Mouse (Mus musculus) c-Kit-negative CD71-positive TER-119-positive erythroid progenitor cells, embryonic 14.5 days (primary cell): Measurements from ENCODE around the gene Lrrc20.

Source experiments
- DNase-seq: peaks from one replicate; pipeline ENCODE4 v3.0.0-alpha.2; 2013; ENCODE audit warnings: low read depth, low spot score

Gene Lrrc20

DNA sequence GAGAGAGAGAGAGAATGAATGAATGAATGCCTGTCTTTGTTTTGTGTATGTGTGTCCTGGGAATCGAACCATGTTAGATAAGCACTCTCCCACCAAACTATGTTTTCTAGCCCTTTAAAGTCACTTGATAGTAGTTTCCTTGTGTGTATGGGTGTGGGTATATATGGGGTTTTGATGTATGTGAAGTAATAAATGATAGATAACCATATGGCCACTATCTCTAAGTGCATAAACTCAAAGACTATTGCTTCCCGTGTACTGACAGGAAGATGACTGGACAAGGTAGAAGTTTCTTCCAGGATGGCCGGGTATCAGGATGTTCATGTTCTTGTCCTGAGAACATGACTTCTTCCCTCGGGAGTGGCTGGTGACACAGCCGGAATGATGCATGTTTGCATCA is 41.3 kb downstream of the Lrrc20 start:
- DNase-seq: no peak

DNA sequence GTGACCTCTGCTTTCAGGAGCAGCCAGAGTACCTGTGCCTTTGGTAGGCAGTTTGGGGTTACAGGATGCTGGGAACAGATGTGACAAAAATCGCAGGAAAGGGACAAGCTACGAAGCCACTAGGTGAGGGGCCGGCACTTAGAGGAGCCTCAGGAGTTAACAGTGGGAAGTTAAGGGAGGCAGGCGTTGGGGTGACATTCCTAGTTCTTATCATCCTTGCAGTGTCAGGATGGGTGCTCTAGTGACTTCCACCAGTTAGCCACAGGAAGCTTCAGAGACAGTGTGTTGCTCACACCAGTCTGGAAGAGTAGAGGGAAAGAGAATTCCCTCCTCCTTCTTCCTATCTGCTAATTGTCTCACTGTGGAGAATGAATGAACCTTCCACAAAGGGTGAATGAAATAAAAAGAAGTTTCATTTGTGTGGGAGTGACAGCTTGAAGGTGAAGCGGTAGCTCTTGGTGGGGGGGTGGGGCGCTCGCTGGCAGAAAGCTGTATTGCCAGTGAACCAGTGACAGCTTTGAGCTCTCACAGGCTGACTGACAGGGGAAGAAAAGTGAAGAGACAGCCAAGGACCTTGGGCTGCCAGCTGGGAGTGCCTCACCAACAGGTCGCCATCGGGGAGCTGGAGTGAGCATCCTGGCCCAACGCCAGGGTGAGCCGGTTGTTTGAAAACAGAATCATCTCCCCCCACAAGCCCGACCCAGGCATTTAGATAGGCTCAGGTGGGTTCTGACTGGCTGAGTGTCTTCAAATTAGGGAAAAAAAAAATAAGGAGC is 41.9 kb downstream of the Lrrc20 start:
- no peak for DNase-seq

DNA sequence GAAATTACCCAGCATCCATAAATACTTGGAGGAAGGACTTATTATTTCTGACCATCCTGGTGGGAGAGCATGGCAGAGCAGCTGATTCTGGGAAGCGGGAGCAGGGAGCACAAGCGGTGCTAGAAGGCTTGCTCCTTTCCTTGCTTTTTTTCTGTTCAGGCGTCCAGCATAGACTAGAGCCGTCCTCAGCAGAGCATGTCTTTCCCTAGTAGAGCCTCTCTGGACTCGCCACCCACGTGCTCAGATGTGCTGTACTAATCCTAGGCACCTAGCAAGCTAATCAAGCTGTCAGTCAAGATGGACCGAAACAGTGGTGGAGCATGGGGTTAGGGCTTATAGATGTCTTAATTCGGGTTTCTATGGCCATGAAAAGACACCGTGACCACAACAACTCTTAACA is 42.7 kb downstream of the Lrrc20 start:
- no peak for DNase-seq

DNA sequence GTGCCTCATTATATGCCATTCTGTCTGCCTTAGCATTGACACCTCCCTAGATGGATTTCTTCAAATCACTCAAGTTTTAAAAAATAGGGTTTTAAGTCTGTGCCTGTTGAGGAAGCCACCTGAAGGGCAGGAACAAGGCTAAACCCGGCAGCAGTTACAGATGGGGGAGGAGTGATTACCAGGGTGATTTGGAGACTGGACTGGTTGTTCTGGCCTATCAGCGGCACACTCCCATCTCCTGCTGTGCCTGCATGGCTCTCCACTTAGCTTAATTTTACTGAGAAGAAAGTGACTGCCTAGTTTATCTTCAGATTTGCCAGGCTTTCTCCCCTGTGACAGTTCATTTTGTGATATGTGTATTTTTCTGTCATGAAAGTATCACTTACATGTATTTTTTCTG is 43.9 kb downstream of the Lrrc20 start:
- DNase-seq: no peak

DNA sequence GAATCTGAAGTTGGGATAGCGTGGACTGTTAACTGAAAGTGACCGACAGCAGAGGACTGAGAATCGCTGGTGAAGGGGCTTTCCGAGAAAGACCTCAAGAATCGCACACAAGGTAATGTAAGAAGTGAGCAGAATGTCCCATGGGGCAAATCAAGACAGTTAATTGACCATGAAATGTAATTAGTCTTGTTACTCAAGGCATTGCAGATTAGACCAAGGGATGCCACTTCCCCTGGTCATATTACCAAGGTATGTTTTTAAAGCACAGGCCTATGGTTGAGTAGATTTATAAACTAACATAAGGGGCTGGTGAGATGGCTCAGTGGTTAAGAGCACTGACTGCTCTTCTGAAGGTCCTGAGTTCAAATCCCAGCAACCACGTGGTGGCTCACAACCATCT is 45.1 kb downstream of the Lrrc20 start:
- no peak for DNase-seq

DNA sequence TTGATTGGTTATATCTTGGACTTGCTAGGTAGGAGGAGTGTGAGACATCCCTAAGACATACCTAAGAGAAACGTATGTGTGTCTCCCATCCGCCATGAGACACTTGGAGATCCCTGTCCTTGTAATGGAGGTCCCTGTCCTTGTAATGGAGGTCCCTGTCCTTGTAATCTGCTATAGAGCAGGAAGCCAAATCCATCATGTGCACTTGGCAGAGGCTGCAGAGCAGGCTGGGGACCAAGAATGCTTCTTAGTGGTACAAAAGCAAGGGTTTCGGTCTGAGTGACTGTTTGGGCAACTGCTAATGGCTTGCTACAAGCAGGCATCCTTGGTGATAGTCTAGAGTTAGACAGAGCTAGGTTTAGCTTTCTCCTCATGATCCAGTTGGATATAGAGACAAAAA is 55.3 kb downstream of the Lrrc20 start:
- no peak for DNase-seq

DNA sequence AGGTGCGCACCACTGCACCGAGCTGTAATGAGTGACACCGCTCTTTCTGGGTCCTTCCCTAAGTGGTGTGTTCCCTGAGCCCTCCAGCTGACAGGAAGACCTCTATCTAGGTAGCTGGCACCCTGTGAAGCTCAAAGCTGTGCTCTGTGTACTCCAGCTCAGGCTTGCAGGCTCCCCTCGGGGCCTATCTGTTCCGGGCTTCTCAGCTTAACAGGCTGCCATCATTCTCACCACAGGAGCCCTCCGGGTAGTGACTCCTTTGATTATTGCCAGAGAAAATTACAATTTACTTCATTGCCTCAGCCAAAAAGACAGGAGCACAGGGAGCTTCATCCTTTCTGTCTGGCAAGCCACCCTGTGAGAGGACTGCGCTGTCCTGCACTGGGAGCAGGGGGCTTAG is 57.7 kb downstream of the Lrrc20 start:
- no peak for DNase-seq

DNA sequence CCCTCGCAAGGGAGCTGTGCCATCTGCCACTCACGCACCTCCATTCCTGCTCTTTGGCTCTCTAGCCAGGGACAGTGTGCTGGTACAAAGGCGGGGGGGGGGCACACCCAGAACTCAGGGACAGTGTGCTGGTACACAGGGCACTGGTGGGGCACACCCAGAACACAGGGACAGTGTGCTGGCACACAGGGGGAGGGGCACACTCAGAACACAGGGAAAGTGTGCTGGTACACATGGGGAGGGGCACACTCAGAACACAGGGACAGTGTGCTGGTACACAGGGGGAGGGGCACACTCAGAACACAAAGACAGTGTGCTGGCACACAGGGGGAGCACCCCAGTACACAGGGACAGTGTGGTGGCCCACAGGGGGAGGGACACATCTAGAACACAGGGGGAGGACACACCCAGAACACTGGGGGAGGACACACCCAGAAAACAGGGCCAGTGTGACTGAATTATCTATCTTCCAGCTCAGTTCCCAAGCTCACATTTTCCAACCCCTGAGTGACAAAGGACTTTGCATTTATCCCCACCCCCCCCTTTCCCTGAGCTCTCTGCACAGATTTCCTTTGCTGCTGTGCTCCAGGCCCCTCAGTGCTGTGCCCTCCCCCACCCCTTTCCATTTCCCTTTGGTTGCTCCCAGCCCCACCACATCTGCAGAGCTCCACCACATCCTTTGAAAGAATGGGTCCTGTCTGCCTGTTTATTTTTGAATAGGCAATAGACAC is 58.9 kb downstream of the Lrrc20 start:
- DNase-seq: no peak

DNA sequence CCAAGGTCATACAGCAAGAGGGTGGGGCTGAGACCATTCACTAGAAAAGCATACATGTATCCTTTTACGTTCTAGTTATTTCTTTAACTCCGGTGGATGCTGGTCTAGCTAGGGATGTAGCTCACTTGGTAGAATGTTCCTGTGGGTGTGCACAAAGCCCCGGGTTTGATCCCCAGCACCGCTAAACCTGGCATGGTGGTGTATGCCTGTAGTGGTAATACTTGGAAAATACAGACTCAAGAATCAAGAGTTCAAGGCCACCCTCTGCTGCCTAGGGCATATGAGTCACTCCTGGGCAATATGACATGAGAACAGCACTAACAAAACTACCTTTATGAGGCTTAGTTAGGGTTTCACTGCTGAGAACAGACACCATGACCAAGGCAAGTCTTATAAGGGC is 59.8 kb downstream of the Lrrc20 start:
- no peak for DNase-seq

DNA sequence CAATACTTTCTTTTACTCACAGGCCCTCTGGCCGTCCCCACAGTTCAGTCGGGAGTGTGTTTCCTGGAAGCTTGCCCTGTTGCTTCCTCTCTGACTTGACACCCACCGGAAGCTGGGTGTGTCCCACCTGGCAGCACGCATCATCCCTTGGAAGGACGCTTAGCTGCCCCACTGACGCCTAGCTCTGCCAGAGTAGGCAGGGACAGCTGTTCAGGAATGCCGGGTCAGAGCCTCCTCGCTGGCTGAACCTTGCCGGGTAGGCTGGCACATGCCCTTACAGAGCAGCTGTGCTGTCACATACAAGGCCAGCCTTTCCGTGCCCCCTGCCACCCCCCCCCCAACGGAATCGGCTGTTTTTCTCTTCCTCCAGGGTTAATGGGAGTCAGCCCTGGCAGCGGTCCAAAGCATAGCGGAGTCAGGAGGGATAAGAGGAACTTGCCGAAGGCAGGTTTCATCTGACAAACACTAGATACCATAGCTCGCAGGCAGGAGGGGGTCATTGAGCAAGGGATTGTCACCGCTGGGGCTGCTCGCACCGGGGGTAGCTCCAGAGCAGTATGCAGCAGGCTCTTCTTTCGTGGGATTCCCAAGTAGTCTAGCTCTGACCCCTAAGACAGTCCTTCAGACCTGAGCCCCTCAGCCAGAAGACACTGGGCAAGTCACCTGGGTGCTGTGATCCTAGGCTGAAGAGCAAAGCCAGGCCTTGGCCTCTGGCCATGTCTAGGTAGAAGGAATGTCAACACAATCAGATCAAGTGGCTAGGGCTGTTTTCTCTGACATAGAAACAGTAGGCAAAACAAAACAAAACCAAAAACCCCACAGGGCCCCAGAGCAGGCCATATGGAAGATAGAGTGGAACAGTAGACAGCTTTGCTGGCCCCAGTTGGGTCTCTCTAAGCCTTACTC is 60.8 kb downstream of the Lrrc20 start:
- DNase-seq: no peak

DNA sequence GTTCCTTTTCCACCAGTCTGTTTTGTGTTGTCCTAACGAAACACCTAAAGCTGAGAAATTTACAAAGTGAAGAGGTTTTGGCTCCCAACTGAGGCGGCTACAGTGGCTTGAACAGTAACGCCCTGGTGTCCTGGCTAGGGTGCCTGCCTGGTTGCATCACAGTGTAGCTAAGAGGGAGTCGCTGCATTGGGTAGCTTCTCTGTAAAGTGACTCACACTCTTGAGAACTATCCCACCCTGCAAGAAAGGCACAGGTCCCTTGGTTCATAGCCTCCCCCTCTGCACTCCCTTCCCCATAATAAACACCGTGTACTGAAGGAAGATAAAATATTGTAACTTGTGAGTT is 61.4 kb downstream of the Lrrc20 start:
- DNase-seq: no peak

DNA sequence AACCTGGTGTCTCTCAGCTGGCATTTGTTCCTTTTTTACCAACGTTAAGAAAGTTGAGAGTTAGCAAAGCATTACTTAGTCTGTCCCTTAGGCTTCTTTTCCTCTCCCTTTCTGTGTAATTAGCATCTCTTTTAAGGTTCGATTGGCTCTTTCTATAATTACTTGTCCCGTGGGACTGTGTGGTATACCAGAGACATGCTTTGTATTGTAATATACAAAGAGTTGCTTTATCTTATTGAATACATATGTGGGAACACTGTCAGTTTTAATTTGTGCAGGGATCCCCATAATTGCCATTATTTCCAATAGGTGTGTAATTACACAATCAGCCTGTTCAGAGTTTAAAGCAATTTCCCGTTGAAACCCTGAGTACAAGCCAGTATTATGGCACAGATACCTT is 62.8 kb downstream of the Lrrc20 start:
- no peak for DNase-seq

DNA sequence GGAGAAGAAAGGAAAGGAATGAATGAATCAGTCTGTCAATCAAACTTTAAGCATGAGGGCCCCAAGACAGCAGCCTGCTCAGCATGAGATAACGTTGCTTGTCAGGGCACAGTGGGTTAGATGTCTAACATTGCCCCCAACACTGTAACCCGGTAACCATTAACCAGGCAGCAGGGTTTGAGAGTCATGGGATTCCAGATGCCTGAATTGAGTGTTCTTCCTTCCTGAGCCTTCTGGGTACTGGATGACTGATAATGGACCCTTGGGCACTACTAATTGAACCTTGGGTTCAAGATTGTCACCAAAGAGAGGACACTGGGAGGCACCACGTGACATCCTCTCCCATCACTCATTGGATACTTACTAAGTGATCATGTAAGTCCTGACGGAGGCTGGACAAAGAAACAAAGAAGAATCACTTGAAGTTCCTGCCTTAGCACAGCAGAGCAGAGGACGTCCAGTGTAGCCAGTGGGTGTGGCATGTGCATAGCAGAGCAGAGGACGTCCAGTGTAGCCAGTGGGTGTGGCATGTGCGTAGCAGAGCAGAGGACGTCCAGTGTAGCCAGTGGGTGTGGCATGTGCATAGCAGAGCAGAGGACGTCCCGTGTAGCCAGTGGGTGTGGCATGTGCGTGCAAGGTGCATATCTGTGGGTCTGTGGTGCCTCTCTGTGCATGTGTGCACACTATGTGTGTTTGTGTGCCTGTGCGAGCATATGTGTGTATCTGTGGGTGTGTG is 68.7 kb downstream of the Lrrc20 start:
- peak; percentile 41 for DNase-seq

DNA sequence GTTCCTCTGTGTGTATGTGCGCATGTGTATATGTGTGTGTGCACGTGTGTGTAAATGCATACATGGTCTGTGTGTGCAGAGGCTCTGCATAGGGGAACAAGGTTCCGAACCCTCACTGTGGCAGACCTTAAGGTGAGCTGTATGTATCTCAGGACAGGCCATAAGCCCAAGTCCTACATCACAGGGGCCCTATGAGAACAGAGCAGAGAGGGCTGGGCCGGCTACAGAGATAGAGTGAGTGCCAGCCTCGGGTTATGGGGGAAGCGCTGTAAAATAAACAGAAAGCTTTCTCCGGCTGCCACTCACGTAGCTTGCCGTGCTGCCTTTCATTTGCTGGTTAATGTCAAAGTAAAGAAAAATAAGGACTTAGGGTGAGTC is 69.3 kb downstream of the Lrrc20 start:
- no peak for DNase-seq

DNA sequence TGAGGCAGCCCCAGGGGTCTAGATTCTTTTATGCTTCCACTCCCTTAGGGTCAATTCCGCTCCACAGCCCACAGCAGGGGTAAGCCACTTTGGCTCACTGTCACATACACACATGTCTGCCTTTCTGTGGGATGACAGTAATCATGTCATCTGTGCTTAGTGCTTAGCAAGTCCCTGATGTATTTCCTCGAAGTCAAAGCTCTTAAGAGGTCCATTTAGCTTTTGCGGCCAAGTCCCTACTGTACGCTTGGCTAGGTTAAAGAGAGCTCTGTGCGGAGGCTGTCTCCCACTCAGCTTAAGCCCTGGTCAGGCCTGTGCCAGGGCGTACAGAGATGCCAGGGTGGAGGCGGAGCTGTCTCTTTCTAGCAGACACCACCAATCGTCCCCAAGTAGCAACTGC is 74.5 kb downstream of the Lrrc20 start:
- DNase-seq: no peak

DNA sequence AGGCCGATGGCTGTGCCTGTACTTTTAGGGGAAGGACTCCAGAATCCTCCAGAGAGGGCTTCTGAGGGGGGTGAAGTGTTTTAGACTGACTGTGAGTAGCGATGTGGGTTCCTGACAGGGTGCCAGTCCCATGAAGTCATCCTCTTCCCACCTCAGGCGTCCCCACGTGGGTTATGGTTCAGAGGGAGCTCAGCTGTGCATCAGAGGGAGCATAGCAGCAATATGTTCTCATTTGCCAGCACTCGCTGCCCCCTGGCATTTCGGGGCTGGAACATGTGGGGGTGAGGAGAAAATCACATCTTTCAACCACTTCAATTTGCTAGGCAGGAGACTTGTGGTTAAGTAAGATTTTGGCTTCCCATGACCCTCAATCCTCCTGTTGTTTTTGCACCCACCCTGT is 79.6 kb downstream of the Lrrc20 start:
- DNase-seq: no peak

DNA sequence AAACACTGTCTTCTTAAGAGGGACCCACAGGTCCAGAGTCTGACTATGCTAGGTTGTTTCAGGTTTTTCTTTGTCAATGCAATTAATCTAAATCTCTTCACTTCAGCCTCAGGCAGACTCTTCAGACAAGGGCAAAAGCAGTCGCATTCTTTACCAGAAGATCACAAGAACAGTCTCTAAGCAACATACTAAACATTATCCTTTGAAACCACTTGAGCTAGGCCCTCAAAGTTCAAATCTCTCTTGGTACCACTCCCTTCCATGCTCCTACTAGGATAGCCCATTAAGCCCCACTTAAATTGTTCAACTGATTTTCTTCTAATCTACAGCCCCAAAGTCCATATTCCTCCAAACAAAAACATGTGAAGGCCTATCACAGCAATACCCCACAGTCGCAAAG is 83.0 kb downstream of the Lrrc20 start:
- DNase-seq: no peak

DNA sequence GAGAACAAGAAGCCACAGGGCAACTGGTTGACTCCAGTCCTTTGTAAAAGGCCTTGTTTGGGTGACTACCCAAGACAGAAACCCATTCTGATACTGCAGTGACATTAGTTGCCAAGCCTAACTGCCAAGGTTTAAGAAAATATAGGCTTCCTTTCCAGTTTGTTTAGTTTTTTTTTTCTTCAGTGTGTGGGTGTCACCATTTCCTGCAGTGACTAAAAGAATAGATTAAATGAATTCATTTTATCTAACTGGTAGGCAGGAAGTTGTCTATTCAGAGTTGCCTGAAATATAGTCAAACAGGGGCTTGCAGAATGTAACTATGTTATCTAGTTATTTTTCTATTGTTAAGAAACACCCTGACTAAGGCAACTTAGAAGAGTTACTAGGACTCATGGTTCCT is 83.9 kb downstream of the Lrrc20 start:
- DNase-seq: no peak

DNA sequence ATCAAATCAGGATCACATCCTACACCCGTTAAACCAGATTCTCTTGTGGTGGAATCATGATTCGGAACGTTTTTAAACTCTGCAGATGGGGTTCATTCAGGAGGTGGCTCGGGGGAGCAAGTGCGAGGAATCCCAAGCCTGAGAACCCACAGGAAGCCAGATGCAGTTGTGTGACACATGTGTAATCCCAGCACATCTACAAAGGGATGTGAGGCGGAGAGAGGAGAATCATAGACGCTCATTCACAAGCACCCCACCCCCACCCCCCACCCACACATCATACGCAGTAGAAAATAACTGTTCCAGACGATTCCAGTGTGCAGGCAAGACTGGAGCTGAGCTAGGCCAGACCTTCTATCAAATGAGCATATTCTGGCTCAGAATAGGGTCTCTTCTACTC is 87.9 kb downstream of the Lrrc20 start:
- no peak for DNase-seq

DNA sequence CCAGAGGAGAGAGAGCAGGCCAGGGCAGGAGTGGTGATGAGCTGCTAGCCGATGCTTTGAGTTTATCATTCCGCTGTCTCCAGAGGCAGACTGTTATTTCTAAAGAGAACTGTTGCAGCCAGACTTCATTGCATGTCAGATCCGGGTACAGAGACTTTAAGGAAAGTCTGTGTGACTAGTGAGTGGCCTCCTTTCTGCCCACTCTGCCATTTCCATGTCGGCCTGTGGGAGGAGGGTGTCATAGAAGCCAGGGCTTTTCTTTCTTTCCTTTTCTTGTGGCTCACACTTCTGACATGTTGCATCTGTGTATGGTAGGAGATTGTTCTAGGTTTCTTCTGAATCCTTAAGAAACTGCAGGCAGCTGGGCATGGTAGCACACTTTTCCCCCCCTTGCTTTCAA is 88.8 kb downstream of the Lrrc20 start:
- DNase-seq: no peak

DNA sequence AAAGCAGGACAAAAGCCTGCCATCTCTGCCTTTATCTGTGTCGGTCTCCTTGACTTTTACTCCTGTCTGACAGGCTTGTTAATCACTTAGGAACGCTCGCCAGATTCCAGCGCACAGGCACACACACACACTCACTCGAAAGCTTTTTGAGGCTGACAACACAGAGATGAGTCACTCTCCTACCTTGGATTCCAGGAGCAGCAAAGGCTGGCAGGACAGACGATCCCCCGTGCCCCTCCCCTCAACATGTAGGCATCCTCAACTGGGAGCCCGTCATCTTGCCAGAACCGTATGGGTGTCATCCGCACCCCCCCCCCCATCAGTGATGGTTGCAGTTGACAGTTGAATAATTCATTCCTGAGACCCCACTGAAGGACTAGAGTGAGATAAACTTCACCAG is 94.6 kb downstream of the Lrrc20 start:
- no peak for DNase-seq

DNA sequence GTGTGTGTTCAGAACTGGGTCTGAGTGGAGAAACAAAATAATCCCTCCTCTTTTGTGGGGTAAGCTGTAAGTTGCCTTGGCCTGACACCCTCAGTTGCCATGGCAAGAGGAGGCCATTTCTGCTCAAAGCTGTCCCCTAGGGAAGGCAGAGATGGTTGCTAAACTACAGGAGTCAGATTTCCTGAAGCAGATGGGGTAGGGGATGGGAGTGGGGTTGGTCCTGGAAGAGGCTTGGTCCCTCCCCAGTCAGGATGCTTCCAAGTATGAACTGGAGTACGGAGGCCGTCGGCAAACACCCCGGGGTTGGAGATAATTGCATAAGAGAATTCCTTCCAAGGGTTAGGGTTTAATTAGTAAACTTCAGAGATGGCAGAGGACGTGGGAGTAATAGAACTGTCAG is 96.5 kb downstream of the Lrrc20 start:
- no peak for DNase-seq
